Mouse (Mus musculus) liver, embryonic 15.5 days (tissue): ENCODE data around the gene Eaf2. TPM values are rescaled to one million over a fixed set of nuclear protein-coding genes. Genes with fewer than 3 reads are reported as not detected.

Experiments
- ATAC-seq: fragments of 200-750 bp; cut with Nextera tagmentation; 2 replicates; pipeline ENCODE4 v1.8.0; 2017; ENCODE audit warnings: moderate number of reproducible peaks, mild to moderate bottlenecking, moderate library complexity; ENCODE audit not compliant: insufficient read depth
- H3K27ac ChIP-seq: fragments of 300-500 bp; sonication (generic); replicated peaks from 2 replicates; pipeline ENCODE4 v1.5.1; 2015; ENCODE audit warnings: mild to moderate bottlenecking, inconsistent platforms
- H3K27me3 ChIP-seq: fragments of 300-500 bp; sonication (generic); 2 replicates; pipeline ENCODE4 v1.6.1; 2015; ENCODE audit warnings: mild to moderate bottlenecking, inconsistent platforms
- H3K36me3 ChIP-seq: fragments of 300-500 bp; sonication (generic); replicated peaks from 2 replicates; pipeline ENCODE4 v1.6.1; 2015; ENCODE audit warnings: moderate library complexity, mild to moderate bottlenecking, inconsistent platforms
- H3K4me1 ChIP-seq: fragments of 300-500 bp; sonication (generic); replicated peaks from 2 replicates; pipeline ENCODE4 v1.6.1; 2015; ENCODE audit warnings: inconsistent platforms
- H3K4me2 ChIP-seq: fragments of 300-500 bp; sonication (generic); 2 replicates; pipeline ENCODE4 v1.6.1; 2015; ENCODE audit warnings: moderate library complexity, mild to moderate bottlenecking, inconsistent platforms
- H3K4me3 ChIP-seq: fragments of 300-500 bp; sonication (generic); replicated peaks from 2 replicates; pipeline ENCODE4 v1.5.1; 2015; ENCODE audit warnings: mild to moderate bottlenecking, inconsistent platforms
- H3K9ac ChIP-seq: fragments of 300-500 bp; sonication (generic); 2 replicates; pipeline ENCODE4 v1.6.1; 2015; ENCODE audit warnings: moderate library complexity, mild to moderate bottlenecking, inconsistent platforms
- H3K9me3 ChIP-seq: fragments of 300-500 bp; sonication (generic); replicated peaks from 2 replicates; pipeline ENCODE4 v1.6.1; 2016; ENCODE audit warnings: inconsistent platforms
- WGBS: fragments of 180-500 bp; shearing (Covaris S2); methylation state at CpG from one replicate; pipeline ENCODE4 v1.1.7; 2015; ENCODE audit warnings: mixed read lengths; ENCODE audit not compliant: insufficient replicate concordance; 5-methylcytosine and 5-hydroxymethylcytosine counted together
- polyA plus RNA-seq: library from polyadenylated mRNA; unstranded; fragments of >200 nt; fragmentation: Nextera tagmentation; extraction: Ambion mirVana; gene quantifications from 2 replicates; pipeline ENCODE4 v1.2.1, GENCODE M21; 2015

Gene Eaf2
- 0.21 and 0.39 TPM in 2 replicates for polyA plus RNA-seq

GRCm38 (mm10) chr16:36874583-36875275, at the start of gene Eaf2, which contains the start of gene Golgb1:
TSS of gene Eaf2 (minus strand) at chr16:36875003.
TSS of gene Golgb1 (plus strand) at chr16:36875140.
- H3K4me3 ChIP-seq, result peak within 1 kb of the TSS; percentile 89
- no peaks in the 10 kb centered on the region for H3K27me3 ChIP-seq
- peak; percentile 99 for ATAC-seq
- WGBS, result under 1% methylated on average over 43 of the region's 43 CpGs
- peaks cover 25% of the 10 kb centered on the region for H3K4me1 ChIP-seq
- H3K4me2 ChIP-seq, result peak within 1 kb of the TSS; percentile 85
- peak within 1 kb of the TSS; percentile 87 for H3K9ac ChIP-seq
- H3K27ac ChIP-seq, result peak within 1 kb of the TSS; percentile 87
- H3K36me3 ChIP-seq, result peaks cover 8% of the 10 kb centered on the region; the same call in 1 of the 2 replicates
- no peaks in the 10 kb centered on the region for H3K9me3 ChIP-seq

DNA sequence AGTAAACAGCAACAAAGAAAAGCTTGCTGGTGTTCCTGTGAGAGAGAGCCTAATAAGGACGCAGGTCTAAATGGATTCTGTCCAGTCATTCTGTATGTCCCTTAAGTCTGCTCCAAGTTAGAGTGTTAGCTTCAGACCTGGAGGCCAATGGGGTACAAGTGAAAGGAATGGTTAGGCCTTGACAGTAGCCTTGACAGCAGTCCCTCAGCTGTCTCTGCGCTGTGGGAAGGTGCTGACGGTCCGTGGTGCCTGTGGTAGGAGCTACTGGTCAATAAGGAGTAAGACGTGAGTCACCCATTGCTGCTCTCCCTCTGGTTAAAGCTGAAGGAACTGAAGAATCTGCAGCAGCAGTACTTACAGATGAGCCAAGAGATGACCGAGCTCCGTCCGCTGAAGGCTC, 49.5 kb upstream of the Eaf2 start:
- Histone ChIP-seq H3K27me3 (no peaks in the 10 kb centered on the region), H3K27ac (no peak overlapping the region), H3K4me3 (no peak overlapping the region), H3K4me1 (no peaks in the 10 kb centered on the region), H3K9me3 (no peaks in the 10 kb centered on the region), H3K9ac (no peak overlapping the region), H3K4me2 (no peak overlapping the region), H3K36me3 (peaks cover 58% of the 10 kb centered on the region)
- WGBS, result 80% methylated on average over 8 of the region's 8 CpGs
- no peak for ATAC-seq

GRCm38 (mm10) chr16:36921980-36922379, 47.2 kb upstream of the Eaf2 start:
- no peak overlapping the region for H3K27ac ChIP-seq
- H3K9ac ChIP-seq, result no peak overlapping the region
- H3K4me3 ChIP-seq, result no peak overlapping the region
- ATAC-seq, result no peak
- WGBS, result 64% methylated on average over 6 of the region's 6 CpGs
- H3K27me3 ChIP-seq, result no peaks in the 10 kb centered on the region
- H3K4me1 ChIP-seq, result no peaks in the 10 kb centered on the region
- H3K9me3 ChIP-seq, result no peaks in the 10 kb centered on the region
- peaks cover 50% of the 10 kb centered on the region for H3K36me3 ChIP-seq
- no peak overlapping the region for H3K4me2 ChIP-seq

GRCm38 (mm10) chr16:36921067-36921613, 46.3 kb upstream of the Eaf2 start:
- H3K4me3 ChIP-seq, result no peak overlapping the region
- 82% methylated on average over 8 of the region's 8 CpGs for WGBS
- peaks cover 49% of the 10 kb centered on the region for H3K36me3 ChIP-seq
- H3K4me1 ChIP-seq, result no peaks in the 10 kb centered on the region
- H3K9ac ChIP-seq, result no peak overlapping the region
- H3K4me2 ChIP-seq, result no peak overlapping the region
- no peaks in the 10 kb centered on the region for H3K27me3 ChIP-seq
- no peaks in the 10 kb centered on the region for H3K9me3 ChIP-seq
- ATAC-seq, result no peak
- no peak overlapping the region for H3K27ac ChIP-seq

DNA sequence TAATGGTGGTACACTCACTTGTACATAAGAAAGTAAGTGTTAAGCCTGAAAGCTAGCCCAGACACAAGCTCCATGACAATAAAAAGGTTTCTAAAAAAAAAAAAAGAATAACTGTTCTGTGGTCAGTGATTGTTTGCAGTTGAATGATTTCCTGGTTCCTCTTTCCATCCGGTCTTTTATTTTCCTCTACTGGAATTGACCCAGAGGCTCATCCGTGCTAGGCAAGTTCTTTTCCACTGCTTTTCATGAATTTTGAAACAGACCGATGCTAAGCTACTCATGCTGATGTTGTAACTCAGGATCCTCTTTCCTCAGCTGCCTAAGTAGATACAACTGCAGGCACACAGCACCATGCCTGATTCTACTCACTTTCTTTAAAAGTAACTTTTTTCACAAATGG, 45.6 kb upstream of the Eaf2 start:
- no peaks in the 10 kb centered on the region for H3K9me3 ChIP-seq
- WGBS, result 68% methylated on average over 3 of the region's 3 CpGs
- H3K27me3 ChIP-seq, result no peaks in the 10 kb centered on the region
- peaks cover 47% of the 10 kb centered on the region for H3K36me3 ChIP-seq
- H3K4me1 ChIP-seq, result no peaks in the 10 kb centered on the region
- no peak overlapping the region for H3K9ac ChIP-seq
- no peak for ATAC-seq
- no peak overlapping the region for H3K27ac ChIP-seq
- H3K4me3 ChIP-seq, result no peak overlapping the region
- no peak overlapping the region for H3K4me2 ChIP-seq

- Histone ChIP-seq H3K4me1 (no peaks in the 10 kb centered on the region), H3K27me3 (no peaks in the 10 kb centered on the region), H3K4me3 (no peak overlapping the region), H3K27ac (no peak overlapping the region), H3K36me3 (peaks cover 50% of the 10 kb centered on the region), H3K9ac (no peak overlapping the region), H3K9me3 (no peaks in the 10 kb centered on the region), H3K4me2 (no peak overlapping the region)
- no peak for ATAC-seq
- 93% methylated on average over 10 of the region's 10 CpGs for WGBS
Measured at GRCm38 (mm10) chr16:36918505-36918904, 43.7 kb upstream of the Eaf2 start.

GRCm38 (mm10) chr16:36914195-36914594, 39.4 kb upstream of the Eaf2 start:
- Histone ChIP-seq H3K4me1 (no peaks in the 10 kb centered on the region), H3K36me3 (peaks cover 58% of the 10 kb centered on the region), H3K9ac (no peak overlapping the region), H3K27ac (0 out of 2 replicates have a peak overlapping the region, but pooled peaks have one; percentile 24), H3K9me3 (no peaks in the 10 kb centered on the region), H3K4me2 (no peak overlapping the region), H3K4me3 (no peak overlapping the region), H3K27me3 (no peaks in the 10 kb centered on the region)
- no peak for ATAC-seq
- WGBS, result 70% methylated on average over 5 of the region's 5 CpGs

DNA sequence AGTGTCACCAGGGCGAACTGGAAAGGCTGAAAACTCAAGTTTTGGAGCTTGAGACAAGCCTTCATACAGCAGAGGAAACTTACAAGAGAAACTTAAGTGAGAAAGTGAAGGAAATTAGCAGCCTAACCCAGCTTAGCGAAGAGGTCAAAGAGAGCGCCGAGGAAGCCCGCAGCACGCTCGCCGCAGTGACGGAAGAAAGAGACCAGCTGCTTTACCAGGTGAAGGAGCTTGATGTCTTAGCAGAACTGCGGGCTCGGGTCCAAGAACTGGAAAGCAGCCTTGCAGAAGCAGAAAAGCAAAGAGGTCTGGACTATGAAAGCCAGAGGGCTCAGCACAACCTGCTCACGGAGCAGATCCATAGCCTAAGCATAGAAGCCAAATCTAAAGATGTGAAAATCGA, 37.5 kb upstream of the Eaf2 start:
- peaks cover 58% of the 10 kb centered on the region for H3K36me3 ChIP-seq
- no peak overlapping the region for H3K9ac ChIP-seq
- no peaks in the 10 kb centered on the region for H3K27me3 ChIP-seq
- no peak for ATAC-seq
- no peaks in the 10 kb centered on the region for H3K9me3 ChIP-seq
- H3K4me2 ChIP-seq, result no peak overlapping the region
- H3K27ac ChIP-seq, result no peak overlapping the region
- H3K4me1 ChIP-seq, result no peaks in the 10 kb centered on the region
- WGBS, result 84% methylated on average over 13 of the region's 13 CpGs
- H3K4me3 ChIP-seq, result no peak overlapping the region

- H3K27me3 ChIP-seq, result no peaks in the 10 kb centered on the region
- no peak for ATAC-seq
- no peak overlapping the region for H3K9ac ChIP-seq
- peaks cover 59% of the 10 kb centered on the region for H3K36me3 ChIP-seq
- no peak overlapping the region for H3K27ac ChIP-seq
- no peak overlapping the region for H3K4me2 ChIP-seq
- WGBS, result 82% methylated on average over 10 of the region's 10 CpGs
- H3K9me3 ChIP-seq, result no peaks in the 10 kb centered on the region
- H3K4me3 ChIP-seq, result no peak overlapping the region
- no peaks in the 10 kb centered on the region for H3K4me1 ChIP-seq
Measured at GRCm38 (mm10) chr16:36911909-36912308, 37.1 kb upstream of the Eaf2 start.

DNA sequence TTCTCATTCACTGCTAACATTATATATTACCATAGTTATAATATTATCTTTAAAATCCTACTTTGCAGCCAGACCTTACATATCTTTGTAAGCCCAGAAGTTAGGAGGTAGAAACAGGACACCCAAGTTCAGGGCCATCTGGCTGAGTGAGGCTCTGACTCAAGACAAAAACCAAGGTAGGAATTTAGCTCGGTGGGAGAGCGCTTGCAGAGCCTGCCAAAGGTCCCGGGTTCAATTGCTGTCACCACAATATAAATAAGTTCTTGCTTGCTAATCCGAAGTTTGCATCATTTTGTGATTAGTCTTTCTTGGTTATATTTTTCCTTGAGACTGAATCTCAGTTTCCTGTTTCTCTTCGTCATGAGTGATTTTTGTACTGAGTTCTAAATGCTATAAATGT, 28.4 kb upstream of the Eaf2 start:
- Histone ChIP-seq H3K27ac (no peak overlapping the region), H3K27me3 (no peaks in the 10 kb centered on the region), H3K4me2 (no peak overlapping the region), H3K9me3 (no peaks in the 10 kb centered on the region), H3K36me3 (peaks cover 60% of the 10 kb centered on the region), H3K9ac (no peak overlapping the region), H3K4me3 (no peak overlapping the region), H3K4me1 (no peaks in the 10 kb centered on the region)
- WGBS, result 82% methylated on average over 5 of the region's 5 CpGs
- no peak for ATAC-seq

- no peaks in the 10 kb centered on the region for H3K9me3 ChIP-seq
- H3K27me3 ChIP-seq, result no peaks in the 10 kb centered on the region
- ATAC-seq, result peak; percentile 56
- H3K27ac ChIP-seq, result peak overlapping the region; percentile 49
- peaks cover 74% of the 10 kb centered on the region for H3K36me3 ChIP-seq
- H3K9ac ChIP-seq, result no peak overlapping the region
- H3K4me1 ChIP-seq, result peaks cover 32% of the 10 kb centered on the region
- WGBS, result 55% methylated on average over 6 of the region's 6 CpGs
- H3K4me2 ChIP-seq, result 0 out of 2 replicates have a peak overlapping the region, but pooled peaks have one; percentile 4
- no peak overlapping the region for H3K4me3 ChIP-seq
Measured at GRCm38 (mm10) chr16:36896712-36897111, 21.9 kb upstream of the Eaf2 start.
